Mouse (Mus musculus): ENCODE results near the gene Ubap2. TPM values are rescaled to one million over a fixed set of nuclear protein-coding genes. Genes with fewer than 3 reads are reported as not detected.
A peak's percentile ranks its signal among the peaks of the same experiment; 100 is the strongest.

The Ubap2 gene
- polyA plus RNA-seq, 1 experiment from 2014 or later: 56.6 TPM

DNA sequence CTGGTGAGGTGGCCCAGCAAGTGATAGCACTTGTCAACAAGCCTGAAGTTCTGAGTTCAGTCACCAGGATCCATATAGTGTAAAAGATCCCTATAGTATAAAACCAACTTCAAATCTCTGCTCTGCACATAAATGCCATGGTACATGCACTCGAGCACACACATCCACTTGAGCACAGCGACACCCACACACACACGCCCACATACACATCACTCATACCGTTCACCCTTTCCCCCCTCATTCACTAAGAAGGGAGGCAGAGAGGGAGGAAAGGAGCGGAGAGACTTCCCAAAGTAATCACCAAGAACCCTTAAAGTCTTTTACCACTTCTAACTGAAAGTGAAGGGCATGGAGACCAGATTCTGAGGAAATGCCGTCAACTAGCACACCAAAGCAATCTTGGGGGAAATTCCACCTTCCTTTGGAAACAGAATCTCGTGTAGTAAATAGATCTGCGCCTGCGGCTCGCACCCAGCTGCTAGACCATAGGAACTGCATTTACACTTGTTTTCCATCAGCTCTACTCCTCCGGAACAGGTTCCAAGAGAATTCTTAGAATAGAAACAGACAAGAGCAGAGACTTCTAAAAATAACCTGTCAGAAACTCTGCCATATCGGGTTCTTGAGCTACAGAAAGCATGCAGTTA lies 19.3 kb downstream of the Ubap2 start:
- H3K4me1 ChIP-seq: no peaks in the 10 kb centered on the region
- no peak overlapping the region for H3K27ac ChIP-seq
- no peaks in the 10 kb centered on the region for H3K9me3 ChIP-seq (replicated peaks)
- no peak overlapping the region for H3K4me2 ChIP-seq
- no peak overlapping the region for H3K9ac ChIP-seq
- H3K27me3 ChIP-seq: no peaks in the 10 kb centered on the region
- no peak for ATAC-seq
- H3K4me3 ChIP-seq: no peak overlapping the region
- 93% methylated on average over 12 of the region's 12 CpGs for WGBS
- H3K36me3 ChIP-seq (ENCODE audit: poor library complexity, severe bottlenecking): peaks cover 6% of the 10 kb centered on the region

DNA sequence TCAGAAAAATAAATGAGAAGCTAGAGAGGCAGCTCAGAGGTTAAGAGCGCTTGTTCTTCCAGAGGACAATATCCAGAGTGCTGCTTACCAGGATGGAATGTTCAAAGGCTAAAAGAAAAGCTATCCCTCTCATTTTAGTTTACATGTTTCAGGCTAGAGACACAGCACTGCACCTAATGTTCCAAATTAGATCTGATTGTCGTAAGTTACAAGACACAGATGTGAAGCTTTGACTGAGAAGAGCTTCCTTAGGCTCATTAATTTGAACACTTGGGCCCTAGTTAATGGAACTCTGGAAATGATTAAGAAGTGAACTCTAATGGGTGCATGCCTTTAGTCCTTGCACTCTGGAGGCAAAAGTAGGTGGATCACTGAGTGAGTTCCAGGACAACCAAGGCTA lies 21.2 kb downstream of the Ubap2 start:
- no peak overlapping the region for H3K27ac ChIP-seq

DNA sequence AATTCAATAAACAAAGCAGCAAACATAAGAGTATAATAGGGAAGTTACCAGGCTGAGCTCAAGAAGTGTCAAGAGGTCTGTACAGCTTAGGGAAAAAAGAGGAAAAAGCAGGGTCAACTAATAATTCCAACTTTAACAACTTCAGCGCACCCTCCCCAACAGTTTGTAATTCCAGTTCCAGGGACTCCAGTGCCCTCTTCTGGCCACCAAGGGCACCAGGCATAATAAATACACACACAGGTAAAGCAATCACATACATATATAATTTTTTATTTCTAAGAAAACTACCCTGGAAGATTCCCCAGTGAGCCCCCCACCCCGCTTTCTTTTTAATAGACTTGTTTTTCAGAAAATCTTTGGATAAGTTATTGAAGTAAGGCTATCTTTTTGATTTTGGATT lies 29.5 kb downstream of the Ubap2 start:
- H3K27me3 ChIP-seq: no peaks in the 10 kb centered on the region
- H3K4me2 ChIP-seq: no peak overlapping the region
- ATAC-seq: no peak
- no peak overlapping the region for H3K9ac ChIP-seq
- WGBS: 90% methylated on average over 2 of the region's 2 CpGs
- no peaks in the 10 kb centered on the region for H3K9me3 ChIP-seq (replicated peaks)
- H3K36me3 ChIP-seq (ENCODE audit: poor library complexity, severe bottlenecking): peaks cover 46% of the 10 kb centered on the region
- no peak overlapping the region for H3K27ac ChIP-seq
- H3K4me3 ChIP-seq: no peak overlapping the region
- H3K4me1 ChIP-seq: no peaks in the 10 kb centered on the region

More for the DNA sequence above, 21.2 kb downstream of the Ubap2 start:
- no peaks in the 10 kb centered on the region for H3K27me3 ChIP-seq
- ATAC-seq: no peak
- WGBS: 86% methylated on average over 2 of the region's 2 CpGs
- peaks cover 23% of the 10 kb centered on the region for H3K36me3 ChIP-seq (ENCODE audit: poor library complexity, severe bottlenecking)
- H3K9ac ChIP-seq: no peak overlapping the region
- no peak overlapping the region for H3K4me2 ChIP-seq
- no peaks in the 10 kb centered on the region for H3K4me1 ChIP-seq
- no peak overlapping the region for H3K4me3 ChIP-seq
- H3K9me3 ChIP-seq (replicated peaks): no peaks in the 10 kb centered on the region

DNA sequence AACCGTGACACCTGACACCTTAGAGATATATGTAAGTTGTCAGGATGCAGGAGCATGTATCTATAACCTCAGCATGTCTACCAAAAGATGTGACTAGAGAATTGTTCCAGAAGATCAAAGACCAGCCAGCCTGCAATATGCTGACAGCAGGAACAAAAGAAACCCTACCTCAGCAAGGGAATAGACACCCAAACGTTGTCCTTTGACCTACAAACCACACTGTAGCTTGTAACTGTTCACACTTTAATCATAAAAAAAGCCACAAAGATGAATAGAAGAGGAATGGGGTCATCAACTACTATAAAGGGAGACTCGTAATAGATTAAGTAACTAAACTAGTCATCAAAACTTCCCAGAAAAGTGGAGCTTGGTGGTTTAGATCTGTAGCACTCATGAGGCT lies 34.0 kb downstream of the Ubap2 start:
- Histone ChIP-seq H3K4me2 (no peak overlapping the region), H3K9ac (no peak overlapping the region), H3K4me1 (peaks cover 5% of the 10 kb centered on the region; the same call in 1 of the 2 replicates), H3K27ac (no peak overlapping the region), H3K27me3 (no peaks in the 10 kb centered on the region), H3K4me3 (no peak overlapping the region), H3K9me3 (replicated peaks) (no peaks in the 10 kb centered on the region), H3K36me3 (ENCODE audit: poor library complexity, severe bottlenecking) (peaks cover 22% of the 10 kb centered on the region)
- no peak for ATAC-seq
- 79% methylated on average over 3 of the region's 3 CpGs for WGBS

DNA sequence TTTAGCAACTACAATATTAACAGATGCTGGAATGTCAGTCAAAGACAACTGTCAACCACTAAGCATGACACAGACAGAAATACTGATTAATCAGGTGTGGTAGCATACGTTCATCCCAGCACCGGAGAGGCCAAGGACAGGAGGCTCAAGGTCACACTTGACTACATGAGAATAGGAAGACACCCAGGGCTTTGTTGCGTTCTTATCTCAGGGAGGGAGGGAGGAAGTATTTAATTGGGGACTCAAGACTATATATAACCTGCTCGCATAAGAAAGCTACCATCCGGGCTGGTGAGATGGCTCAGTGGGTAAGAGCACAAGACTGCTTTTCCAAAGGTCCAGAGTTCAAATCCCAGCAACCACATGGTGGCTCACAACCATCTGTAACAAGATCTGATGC lies 39.3 kb downstream of the Ubap2 start:
- 90% methylated on average over 5 of the region's 5 CpGs for WGBS

DNA sequence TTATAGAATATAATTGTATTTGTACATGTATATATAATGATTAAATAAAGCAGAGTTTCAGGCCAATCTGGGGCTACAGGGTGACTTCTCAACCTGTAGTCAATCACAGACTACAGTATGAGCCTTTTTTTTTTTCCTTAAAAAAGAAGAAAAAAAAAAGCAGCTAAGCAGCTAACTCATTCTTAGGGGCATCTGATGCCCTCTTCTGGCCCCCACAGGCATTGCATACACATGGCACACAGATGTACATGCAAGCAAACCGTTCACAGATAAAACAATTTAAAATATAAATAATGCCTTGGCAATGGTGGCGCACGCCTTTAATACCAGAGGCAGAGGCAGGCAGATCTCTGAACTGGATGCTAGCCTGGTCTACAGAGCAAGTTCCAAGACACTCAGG lies 48.6 kb downstream of the Ubap2 start:
- no peaks in the 10 kb centered on the region for H3K9me3 ChIP-seq (replicated peaks)
- H3K4me3 ChIP-seq: no peak overlapping the region
- H3K27me3 ChIP-seq: no peaks in the 10 kb centered on the region
- WGBS: 85% methylated on average over 3 of the region's 3 CpGs
- H3K36me3 ChIP-seq (ENCODE audit: poor library complexity, severe bottlenecking): peaks cover 95% of the 10 kb centered on the region
- no peak for ATAC-seq
- H3K27ac ChIP-seq: no peak overlapping the region
- H3K4me1 ChIP-seq: no peaks in the 10 kb centered on the region
- no peak overlapping the region for H3K9ac ChIP-seq
- H3K4me2 ChIP-seq: no peak overlapping the region

More for the DNA sequence above, 39.3 kb downstream of the Ubap2 start:
- Histone ChIP-seq H3K27ac (no peak overlapping the region), H3K9ac (no peak overlapping the region), H3K4me3 (no peak overlapping the region), H3K36me3 (ENCODE audit: poor library complexity, severe bottlenecking) (peaks cover 51% of the 10 kb centered on the region), H3K27me3 (no peaks in the 10 kb centered on the region), H3K9me3 (replicated peaks) (no peaks in the 10 kb centered on the region), H3K4me1 (peaks cover 5% of the 10 kb centered on the region; the same call in 1 of the 2 replicates), H3K4me2 (no peak overlapping the region)
- ATAC-seq: no peak

DNA sequence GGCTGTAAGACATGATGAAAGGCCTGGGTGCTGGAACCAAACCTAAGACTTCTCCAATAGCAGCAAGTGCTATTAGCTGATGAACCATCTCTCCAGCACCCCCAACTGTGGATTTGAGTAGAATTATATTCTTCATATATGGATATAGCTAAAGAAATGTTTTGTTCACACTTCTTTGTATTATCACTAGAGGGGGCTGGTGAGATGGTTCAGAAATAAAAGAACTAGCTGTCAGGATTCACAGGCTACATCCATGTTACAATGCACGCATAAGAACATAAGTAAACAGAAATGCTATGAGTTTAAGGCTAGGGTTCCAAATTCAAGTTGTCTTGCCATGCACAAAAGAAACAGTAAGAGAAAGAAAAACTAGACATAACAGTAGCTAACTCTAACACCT lies 49.5 kb downstream of the Ubap2 start:
- Histone ChIP-seq H3K9ac (no peak overlapping the region), H3K27ac (no peak overlapping the region), H3K4me3 (no peak overlapping the region), H3K27me3 (no peaks in the 10 kb centered on the region), H3K36me3 (ENCODE audit: poor library complexity, severe bottlenecking) (peaks cover 95% of the 10 kb centered on the region), H3K9me3 (replicated peaks) (no peaks in the 10 kb centered on the region), H3K4me1 (no peaks in the 10 kb centered on the region), H3K4me2 (no peak overlapping the region)
- WGBS: 79% methylated on average over 1 of the region's 1 CpGs
- ATAC-seq: no peak

DNA sequence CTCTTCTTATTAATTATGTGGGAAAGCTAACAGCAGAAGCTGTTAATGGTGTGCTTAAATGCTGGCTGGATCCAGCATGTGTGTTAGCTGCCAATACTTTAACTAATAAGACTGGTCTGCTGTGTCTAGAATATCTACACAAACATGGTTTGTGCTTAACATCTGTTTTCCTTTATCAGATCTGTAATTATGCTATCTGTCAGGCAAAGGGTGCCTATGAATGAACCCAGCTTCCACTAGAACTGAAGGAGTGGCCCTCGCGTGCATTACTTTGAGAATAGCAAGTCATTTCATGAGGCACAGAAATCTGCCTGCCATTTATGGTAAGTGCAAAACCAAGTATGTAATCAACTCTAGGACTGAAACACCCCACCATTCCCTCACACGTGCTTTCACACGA lies 66.9 kb downstream of the Ubap2 start:
- ATAC-seq: no peak
- H3K9me3 ChIP-seq (replicated peaks): no peaks in the 10 kb centered on the region
- no peaks in the 10 kb centered on the region for H3K27me3 ChIP-seq
- H3K9ac ChIP-seq: no peak overlapping the region
- H3K27ac ChIP-seq: no peak overlapping the region
- peaks cover 92% of the 10 kb centered on the region for H3K36me3 ChIP-seq (ENCODE audit: poor library complexity, severe bottlenecking)
- 96% methylated on average over 4 of the region's 4 CpGs for WGBS
- H3K4me2 ChIP-seq: no peak overlapping the region
- H3K4me1 ChIP-seq: no peaks in the 10 kb centered on the region
- H3K4me3 ChIP-seq: no peak overlapping the region

DNA sequence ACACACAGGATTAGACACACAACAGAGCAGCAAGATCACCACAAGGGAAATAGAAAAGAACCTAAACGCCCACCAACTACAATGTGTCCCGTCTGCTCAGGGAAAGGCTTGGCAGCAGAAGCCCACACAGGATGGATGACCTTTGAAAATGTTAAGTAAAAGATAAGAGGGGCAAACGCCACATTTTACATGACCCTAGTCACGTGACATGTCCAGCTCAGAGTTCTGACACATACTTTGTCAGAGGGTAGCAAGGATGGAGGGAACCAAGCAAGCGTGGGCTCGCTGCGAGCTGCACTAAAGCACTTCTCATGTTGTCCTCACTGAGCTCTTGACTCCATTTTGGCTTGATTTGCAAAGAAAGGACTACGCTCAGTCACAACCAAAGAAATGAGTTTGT lies 69.2 kb downstream of the Ubap2 start:
- ATAC-seq: no peak
- Histone ChIP-seq H3K9me3 (replicated peaks) (no peaks in the 10 kb centered on the region), H3K27me3 (no peaks in the 10 kb centered on the region), H3K9ac (no peak overlapping the region), H3K4me1 (no peaks in the 10 kb centered on the region), H3K36me3 (ENCODE audit: poor library complexity, severe bottlenecking) (peaks cover 97% of the 10 kb centered on the region), H3K4me3 (no peak overlapping the region), H3K4me2 (no peak overlapping the region), H3K27ac (no peak overlapping the region)
- 93% methylated on average over 8 of the region's 8 CpGs for WGBS

DNA sequence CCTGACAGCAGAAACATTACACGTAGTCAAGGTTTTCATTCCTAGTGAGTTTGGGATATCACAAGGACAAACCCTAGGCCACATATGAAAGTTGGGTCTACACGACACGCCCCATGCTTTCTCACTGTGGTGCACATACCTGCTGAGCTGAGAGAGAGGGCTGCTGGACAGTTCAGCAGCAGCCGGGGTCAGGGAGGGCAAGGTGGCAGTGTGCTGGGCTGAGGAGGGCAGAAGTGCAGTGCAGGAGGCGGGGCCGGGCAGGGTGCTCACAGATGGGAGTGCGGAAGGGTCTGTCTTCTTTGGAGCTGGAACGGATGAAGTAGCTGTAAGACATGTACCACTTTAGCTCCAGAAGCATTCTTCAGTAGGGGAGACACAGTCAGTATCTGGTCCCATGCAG lies 72.8 kb downstream of the Ubap2 start:
- no peak overlapping the region for H3K4me2 ChIP-seq
- H3K9ac ChIP-seq: no peak overlapping the region
- no peak overlapping the region for H3K27ac ChIP-seq
- H3K27me3 ChIP-seq: no peaks in the 10 kb centered on the region
- WGBS: 91% methylated on average over 8 of the region's 8 CpGs
- H3K36me3 ChIP-seq (ENCODE audit: poor library complexity, severe bottlenecking): peaks cover 97% of the 10 kb centered on the region
- ATAC-seq: no peak
- peaks cover 3% of the 10 kb centered on the region for H3K4me1 ChIP-seq
- H3K9me3 ChIP-seq (replicated peaks): no peaks in the 10 kb centered on the region
- no peak overlapping the region for H3K4me3 ChIP-seq

DNA sequence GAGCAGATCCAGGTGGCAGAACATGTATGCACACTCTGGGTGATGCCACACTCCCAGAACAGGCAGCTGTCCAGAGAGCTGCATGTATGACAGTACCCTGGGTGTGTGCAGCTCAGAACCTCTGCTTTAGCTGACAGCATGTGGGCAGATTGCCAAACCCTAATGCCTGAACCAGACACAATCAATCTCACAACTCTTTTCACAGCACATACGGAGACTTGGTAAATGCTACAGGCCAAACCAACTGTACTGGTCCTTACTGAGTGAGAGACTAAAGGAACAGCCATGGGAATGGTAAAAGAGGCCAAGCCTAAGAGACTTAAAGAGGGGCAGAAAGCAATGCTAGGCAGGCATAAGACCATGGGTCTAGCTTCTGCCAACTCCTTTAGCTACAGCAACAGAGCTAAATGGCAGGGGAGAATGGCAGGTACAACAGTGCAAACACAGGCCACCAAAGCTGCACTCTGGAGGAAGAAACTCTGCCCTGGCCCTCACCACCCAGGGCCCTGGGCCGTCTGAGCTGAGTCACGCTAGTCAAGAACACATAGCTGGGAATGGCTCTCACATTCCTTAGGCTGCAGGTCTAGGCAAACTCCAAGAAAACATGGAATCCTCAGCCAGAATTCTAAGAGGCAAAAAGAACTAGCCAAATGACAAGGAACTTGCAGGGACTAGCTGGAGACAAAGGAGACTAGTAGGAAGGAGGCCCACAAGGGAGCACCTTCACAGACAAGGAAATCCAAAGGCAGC lies 77.9 kb downstream of the Ubap2 start:
- ATAC-seq: peak; percentile 68
- no peak overlapping the region for H3K4me3 ChIP-seq
- no peaks in the 10 kb centered on the region for H3K27me3 ChIP-seq
- H3K4me2 ChIP-seq: no peak overlapping the region
- H3K9me3 ChIP-seq (replicated peaks): no peaks in the 10 kb centered on the region
- H3K9ac ChIP-seq: no peak overlapping the region
- WGBS: 64% methylated on average over 3 of the region's 3 CpGs
- H3K36me3 ChIP-seq (ENCODE audit: poor library complexity, severe bottlenecking): peaks cover 99% of the 10 kb centered on the region
- peak overlapping the region; percentile 69 for H3K27ac ChIP-seq
- H3K4me1 ChIP-seq: peaks cover 11% of the 10 kb centered on the region

DNA sequence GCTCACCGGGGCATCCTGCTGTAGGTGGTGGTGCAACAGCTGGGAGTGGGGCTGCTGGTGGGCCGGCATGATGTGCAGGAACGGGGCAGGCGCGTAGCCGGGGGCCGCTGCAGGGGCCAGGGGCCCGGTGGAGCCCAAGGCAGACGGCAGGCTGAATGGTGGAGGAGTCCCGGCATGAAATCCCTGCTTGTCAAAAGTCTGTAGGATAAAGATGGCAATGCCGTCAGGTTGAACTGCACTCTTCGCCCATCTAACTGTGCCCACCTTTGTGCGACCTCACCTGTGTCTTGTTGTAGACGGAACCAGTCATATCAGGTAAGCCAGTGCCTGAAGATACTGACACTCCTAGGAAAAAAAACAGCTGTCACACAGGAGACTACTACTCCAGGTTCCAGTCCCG lies 79.6 kb downstream of the Ubap2 start:
- Histone ChIP-seq H3K4me2 (no peak overlapping the region), H3K9me3 (replicated peaks) (no peaks in the 10 kb centered on the region), H3K36me3 (ENCODE audit: poor library complexity, severe bottlenecking) (peaks cover 98% of the 10 kb centered on the region), H3K9ac (no peak overlapping the region), H3K27ac (no peak overlapping the region), H3K4me3 (no peak overlapping the region), H3K4me1 (peaks cover 11% of the 10 kb centered on the region), H3K27me3 (no peaks in the 10 kb centered on the region)
- ATAC-seq: no peak
- WGBS: 92% methylated on average over 15 of the region's 15 CpGs

All from forebrain, embryonic 13.5 days (tissue).